Mouse (Mus musculus) left cerebral cortex, adult 9 months (tissue): ENCODE measurements around the gene Prph2.
A peak's percentile ranks its signal among the peaks of the same experiment; 100 is the strongest.

Source experiments
- DNase-seq, 2 experiments: peaks; one replicate each; pipeline ENCODE4 v3.0.0; 2022; ENCODE audit warnings: low spot score in 2 of 2

The Prph2 gene

GRCm38 (mm10) chr17:46910186-46910585, at the start of gene Prph2:
TSS of gene Prph2 (plus strand) at chr17:46910459.
- no peak for DNase-seq

GRCm38 (mm10) chr17:46864566-46865195, 45.6 kb upstream of the Prph2 start:
- DNase-seq = peak in 1 of 2 experiments; percentile 30

- peak in 1 of 2 experiments; percentile 39 for DNase-seq
Observed at GRCm38 (mm10) chr17:46866836-46867235, 43.4 kb upstream of the Prph2 start.

GRCm38 (mm10) chr17:46870204-46870798, 40.0 kb upstream of the Prph2 start:
- DNase-seq = no peak

- no peak for DNase-seq
Observed at GRCm38 (mm10) chr17:46870913-46871312, 39.3 kb upstream of the Prph2 start.

GRCm38 (mm10) chr17:46872806-46873205, 37.5 kb upstream of the Prph2 start:
- DNase-seq = no peak

GRCm38 (mm10) chr17:46874133-46874532, 36.1 kb upstream of the Prph2 start:
- DNase-seq = peak; percentile 46 to 48

GRCm38 (mm10) chr17:46875626-46876025, 34.6 kb upstream of the Prph2 start:
- no peak for DNase-seq

- no peak for DNase-seq
Observed at GRCm38 (mm10) chr17:46876371-46876950, 33.8 kb upstream of the Prph2 start.

- no peak for DNase-seq
Observed at GRCm38 (mm10) chr17:46877061-46877460, 33.2 kb upstream of the Prph2 start.

GRCm38 (mm10) chr17:46879841-46880311, 30.4 kb upstream of the Prph2 start:
- no peak for DNase-seq

GRCm38 (mm10) chr17:46880322-46880721, 29.9 kb upstream of the Prph2 start:
- DNase-seq = no peak

- DNase-seq = no peak
Observed at GRCm38 (mm10) chr17:46881728-46882127, 28.5 kb upstream of the Prph2 start.

- no peak for DNase-seq
Observed at GRCm38 (mm10) chr17:46883107-46883506, 27.2 kb upstream of the Prph2 start.

GRCm38 (mm10) chr17:46884766-46885165, 25.5 kb upstream of the Prph2 start:
- no peak for DNase-seq

GRCm38 (mm10) chr17:46885218-46885909, 24.9 kb upstream of the Prph2 start:
- DNase-seq = no peak

- DNase-seq = no peak
Observed at GRCm38 (mm10) chr17:46885910-46886643, 24.2 kb upstream of the Prph2 start.

- peak in 1 of 2 experiments; percentile 63 for DNase-seq
Observed at GRCm38 (mm10) chr17:46888511-46889212, 21.6 kb upstream of the Prph2 start.

GRCm38 (mm10) chr17:46889450-46890084, 20.7 kb upstream of the Prph2 start:
- DNase-seq = peak; percentile 69 to 78

- DNase-seq = peak; percentile 92 to 96
Observed at GRCm38 (mm10) chr17:46890116-46890815, 20.0 kb upstream of the Prph2 start, which contains the start of gene Tbcc. TSS of gene Tbcc (plus strand) at chr17:46890684.
